Mouse (Mus musculus) CH12.LX (cell line): Measurements from ENCODE around the gene Rprd1b.

ENCODE experiments used
- CHD2 ChIP-seq: IDR thresholded peaks from 2 replicates; pipeline ENCODE4 v1.6.1; 2011; ENCODE audit warnings: low read length, improper control_type of control experiment
- CTCF ChIP-seq, 2 experiments: IDR thresholded peaks in 1 of 2; conservative IDR thresholded peaks in 1 of 2; 2 replicates each; pipeline ENCODE4 v1.5.1; 2011 to 2012; ENCODE audit warnings: low read depth in 2 of 2, low read length in 2 of 2, improper control_type of control experiment in 1 of 2, inconsistent platforms in 1 of 2, mild to moderate bottlenecking in 1 of 2, moderate library complexity in 1 of 2
- E2F4 ChIP-seq: IDR thresholded peaks from 2 replicates; pipeline ENCODE4 v1.6.1; 2011; ENCODE audit warnings: low read depth, low read length, improper control_type of control experiment; ENCODE audit not compliant: insufficient replicate concordance
- EP300 ChIP-seq: IDR thresholded peaks from 2 replicates; pipeline ENCODE4 v1.6.1; 2011; ENCODE audit warnings: low read length, improper control_type of control experiment
- GABPA ChIP-seq: IDR thresholded peaks from 2 replicates; pipeline ENCODE4 v1.6.1; 2012; ENCODE audit warnings: low read depth, low read length, improper control_type of control experiment, inconsistent platforms; ENCODE audit not compliant: insufficient replicate concordance
- MAFK ChIP-seq: IDR thresholded peaks from 2 replicates; pipeline ENCODE4 v1.6.1; 2011; ENCODE audit warnings: low read length, improper control_type of control experiment; ENCODE audit not compliant: insufficient replicate concordance
- MAZ ChIP-seq: IDR thresholded peaks from 2 replicates; pipeline ENCODE4 v1.6.1; 2012; ENCODE audit warnings: low read depth, mild to moderate bottlenecking, inconsistent platforms, low read length, improper control_type of control experiment, moderate library complexity
- MEF2A ChIP-seq: IDR thresholded peaks from 2 replicates; pipeline ENCODE4 v1.6.1; 2014; ENCODE audit warnings: low read depth, mild to moderate bottlenecking, inconsistent platforms, low read length, improper control_type of control experiment, borderline replicate concordance
- MYC ChIP-seq: IDR thresholded peaks from 2 replicates; pipeline ENCODE4 v1.6.1; 2011; ENCODE audit warnings: low read depth, mild to moderate bottlenecking, improper control_type of control experiment, low read length
- PAX5 ChIP-seq: IDR thresholded peaks from 2 replicates; pipeline ENCODE4 v1.6.1; 2012; ENCODE audit warnings: low read length, inconsistent platforms, mixed read lengths
- POLR2A ChIP-seq: IDR thresholded peaks from 2 replicates; pipeline ENCODE4 v1.6.1; 2011; ENCODE audit warnings: low read depth, mild to moderate bottlenecking, improper control_type of control experiment, low read length
- POLR2AphosphoS2 ChIP-seq: IDR thresholded peaks from 2 replicates; pipeline ENCODE4 v1.6.1; 2011; ENCODE audit warnings: low read depth, low read length, improper control_type of control experiment
- USF1 ChIP-seq: IDR thresholded peaks from 2 replicates; pipeline ENCODE4 v1.6.1; 2014; ENCODE audit warnings: low read depth, mild to moderate bottlenecking, inconsistent platforms, low read length, improper control_type of control experiment
- ZC3H11A ChIP-seq: IDR thresholded peaks from 2 replicates; pipeline ENCODE4 v1.6.1; 2012; ENCODE audit warnings: low read depth, mild to moderate bottlenecking, inconsistent platforms, low read length, improper control_type of control experiment

DNA sequence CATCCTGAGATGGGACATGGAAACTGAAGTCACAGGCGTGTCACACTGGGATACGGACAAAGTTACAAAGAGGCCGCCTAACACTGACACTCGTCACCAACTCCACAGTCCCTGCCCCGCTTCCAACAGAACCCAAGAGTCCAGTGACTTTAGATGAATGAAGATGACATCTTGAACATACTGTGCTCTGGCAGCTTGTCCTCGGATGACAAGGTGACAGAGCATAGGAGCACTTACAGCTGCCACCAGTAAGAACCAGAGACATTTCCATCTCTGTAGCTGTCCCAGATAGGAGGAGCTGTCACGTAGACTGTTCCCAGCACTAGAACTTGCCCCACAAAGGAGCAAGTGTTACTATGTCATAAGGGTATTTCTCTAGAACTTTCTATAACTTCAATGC is 99.6 kb downstream of the Rprd1b start:
- no peak for TF ChIP-seq CHD2
- TF ChIP-seq CTCF (conservative IDR thresholded peaks at IDR 0.05 in 1 of 2, IDR thresholded peaks at IDR 0.05 in 1 of 2; ENCODE audit: low read depth in 2 of 2, low read length in 2 of 2): no peak
- no peak for TF ChIP-seq USF1
- TF ChIP-seq EP300: no peak
- no peak for TF ChIP-seq ZC3H11A
- no peak for TF ChIP-seq GABPA
- TF ChIP-seq POLR2A: no peak
- no peak for TF ChIP-seq MEF2A
- TF ChIP-seq MYC: no peak
- TF ChIP-seq MAFK: no peak
- no peak for TF ChIP-seq POLR2AphosphoS2
- no peak for TF ChIP-seq PAX5
- TF ChIP-seq MAZ: no peak
- TF ChIP-seq E2F4: no peak
